Mouse (Mus musculus) lung, postnatal 0 days (tissue): Measurements from ENCODE around the gene Pop5.

Experiments used
- CTCF ChIP-seq: IDR thresholded peaks from 2 replicates; pipeline ENCODE4 v1.5.1; 2016; ENCODE audit warnings: antibody characterized with exemption, mild to moderate bottlenecking
- EP300 ChIP-seq: IDR thresholded peaks from 2 replicates; pipeline ENCODE4 v1.6.1; 2016; ENCODE audit warnings: antibody characterized with exemption, mild to moderate bottlenecking, control low read depth

DNA sequence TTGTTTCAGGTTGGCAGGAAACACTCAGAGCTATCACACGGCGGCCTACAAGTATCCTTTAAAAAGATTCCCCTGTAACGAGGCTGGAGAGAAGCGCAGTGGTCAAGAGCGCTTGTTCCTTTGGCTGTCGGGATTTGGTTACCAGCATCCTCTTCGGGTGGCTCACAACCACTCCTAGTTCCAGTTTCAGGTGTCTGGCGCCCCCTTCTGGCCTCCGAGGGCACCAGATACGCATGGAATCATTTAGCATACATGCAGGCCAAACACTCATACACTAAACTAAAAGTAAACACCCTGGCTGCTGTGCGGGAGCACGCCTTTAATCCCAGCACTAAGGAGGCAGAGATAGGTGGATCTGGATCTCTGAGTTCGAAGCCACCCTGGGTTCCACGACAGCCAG is 40.4 kb downstream of the Pop5 start:
- TF ChIP-seq CTCF (peak; percentile 61), EP300 (no peak)
